Mouse (Mus musculus) testis, adult 2 months (tissue): Measurements from ENCODE around the gene Efhc1. TPM values are rescaled to one million over a fixed set of nuclear protein-coding genes. Genes with fewer than 3 reads are reported as not detected.
"Not testable (repeated sequence)": the region's sequence is repeated elsewhere in the genome, so short reads cannot be mapped to it uniquely, and the experiment has no call there.

Experiments
- H3K27ac ChIP-seq: fragments of 200-500 bp; 2 replicates; pipeline ENCODE4 v1.5.1; 2012; ENCODE audit warnings: low read depth, low read length; ENCODE audit not compliant: control insufficient read depth, insufficient read depth
- H3K27me3 ChIP-seq: fragments of 200-500 bp; 2 replicates; pipeline ENCODE4 v1.6.1; 2012; ENCODE audit warnings: mild to moderate bottlenecking, low read length, moderate library complexity; ENCODE audit not compliant: control insufficient read depth, insufficient read depth
- H3K36me3 ChIP-seq: fragments of 200-500 bp; 2 replicates; pipeline ENCODE4 v1.6.1; 2012; ENCODE audit warnings: mild to moderate bottlenecking, low read length; ENCODE audit not compliant: control insufficient read depth, insufficient read depth
- H3K4me1 ChIP-seq: fragments of 200-500 bp; 2 replicates; pipeline ENCODE4 v1.6.1; 2012; ENCODE audit warnings: low read length; ENCODE audit not compliant: control insufficient read depth, insufficient read depth
- H3K4me3 ChIP-seq: fragments of 200-500 bp; 2 replicates; pipeline ENCODE4 v1.5.1; 2012; ENCODE audit warnings: low read depth, mild to moderate bottlenecking, low read length, moderate library complexity, mixed read lengths; ENCODE audit not compliant: control insufficient read depth
- CTCF ChIP-seq: fragments of 200-500 bp; IDR thresholded peaks from 2 replicates; pipeline ENCODE4 v1.5.1; 2012; ENCODE audit warnings: low read depth, mild to moderate bottlenecking, inconsistent platforms, low read length, moderate library complexity; ENCODE audit not compliant: control insufficient read depth, insufficient read depth, insufficient replicate concordance
- POLR2A ChIP-seq: fragments of 200-500 bp; IDR thresholded peaks from 2 replicates; pipeline ENCODE4 v1.6.1; 2012; ENCODE audit warnings: low read depth, mild to moderate bottlenecking, inconsistent platforms, low read length, moderate library complexity; ENCODE audit not compliant: control insufficient read depth
- polyA plus RNA-seq: library from polyadenylated mRNA; depleted of rRNA; stranded (reverse); fragments of >200 nt; gene quantifications from 2 replicates; pipeline ENCODE4 v1.2.3, GENCODE M21; 2012

The Efhc1 gene
- polyA plus RNA-seq, 1 experiment: 451 TPM

DNA sequence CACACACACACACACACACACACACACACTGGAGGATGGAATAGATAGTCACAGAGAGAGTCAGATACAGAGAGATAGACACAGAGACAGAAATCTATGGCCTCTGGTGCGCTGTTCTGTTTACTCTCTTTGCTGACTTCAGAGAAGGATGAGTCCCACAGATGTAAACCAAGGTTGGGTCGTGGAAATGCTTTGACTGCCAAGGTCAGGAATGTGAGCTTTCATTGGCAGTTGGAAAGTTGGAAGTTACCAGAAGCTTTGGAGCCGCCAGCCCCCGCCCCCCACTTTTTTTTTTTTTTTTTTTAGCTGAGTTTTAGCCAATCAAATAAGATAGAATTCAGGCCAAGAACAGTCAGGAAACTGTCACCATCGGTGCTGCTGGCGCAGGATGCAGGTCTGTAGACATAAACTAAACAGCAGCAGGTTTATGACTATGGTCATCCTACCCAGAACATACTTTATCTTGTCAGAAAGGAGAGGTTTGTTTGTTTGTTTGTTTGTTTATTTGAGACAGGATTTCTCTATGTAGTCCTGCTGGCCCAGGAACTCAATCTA, 33.9 kb upstream of the Efhc1 start:
- Histone ChIP-seq H3K4me1 (peaks cover 17% of the 10 kb centered on the region), H3K4me3 (peak overlapping the region; percentile 80), H3K27ac (peak overlapping the region; percentile 91), H3K36me3 (no peaks in the 10 kb centered on the region), H3K27me3 (no peaks in the 10 kb centered on the region)
- peak; percentile 18; the same call in 1 of the 2 replicates for TF ChIP-seq POLR2A
- no peak for TF ChIP-seq CTCF

DNA sequence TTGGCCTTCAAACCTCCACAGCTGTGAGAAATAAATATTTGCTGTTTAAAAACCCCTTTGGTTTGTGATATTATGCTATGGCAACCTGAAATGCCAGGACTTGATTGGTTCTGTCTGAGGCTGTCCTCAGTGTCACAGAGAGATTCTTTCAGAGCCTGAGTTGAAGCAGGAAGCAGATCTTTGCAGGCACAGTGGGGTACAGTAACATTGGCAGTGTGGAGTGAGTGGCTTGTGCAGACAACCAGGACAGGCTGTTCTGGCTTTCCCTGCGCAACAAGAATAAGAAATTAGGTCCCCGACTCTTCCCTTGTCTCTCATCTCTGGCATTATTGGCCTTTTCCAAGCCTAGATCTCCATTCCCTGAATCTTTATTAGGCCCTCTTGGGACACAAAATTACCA, 31.7 kb upstream of the Efhc1 start:
- peak overlapping the region; percentile 27; the same call in 1 of the 2 replicates for H3K4me3 ChIP-seq
- no peaks in the 10 kb centered on the region for H3K27me3 ChIP-seq
- H3K36me3 ChIP-seq: no peaks in the 10 kb centered on the region
- H3K27ac ChIP-seq: no peak overlapping the region
- TF ChIP-seq CTCF: no peak
- H3K4me1 ChIP-seq: peaks cover 14% of the 10 kb centered on the region

DNA sequence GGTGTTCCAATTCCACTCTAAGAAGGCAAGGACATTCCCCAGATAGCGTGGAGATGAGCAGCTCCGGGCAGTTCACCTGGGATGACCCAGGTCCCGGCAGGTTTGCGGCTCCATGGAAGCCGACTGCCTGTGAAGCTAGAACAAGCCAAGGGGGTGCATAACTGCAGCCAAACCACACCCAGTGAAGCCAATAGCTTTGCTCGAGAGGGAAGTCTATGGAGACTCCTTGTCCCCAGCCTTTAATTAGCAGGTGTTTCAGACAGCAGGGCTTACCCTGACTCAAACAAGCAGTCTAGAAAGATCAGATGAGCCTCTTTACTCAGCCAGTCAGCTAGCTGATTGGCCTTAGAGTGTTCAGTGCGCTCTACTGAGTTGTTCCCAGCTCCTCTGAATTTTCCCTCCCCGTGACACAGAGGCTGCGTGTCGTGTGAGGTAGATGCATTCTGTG, 30.3 kb upstream of the Efhc1 start:
- H3K27ac ChIP-seq: no peak overlapping the region
- H3K4me3 ChIP-seq: no peak overlapping the region

DNA sequence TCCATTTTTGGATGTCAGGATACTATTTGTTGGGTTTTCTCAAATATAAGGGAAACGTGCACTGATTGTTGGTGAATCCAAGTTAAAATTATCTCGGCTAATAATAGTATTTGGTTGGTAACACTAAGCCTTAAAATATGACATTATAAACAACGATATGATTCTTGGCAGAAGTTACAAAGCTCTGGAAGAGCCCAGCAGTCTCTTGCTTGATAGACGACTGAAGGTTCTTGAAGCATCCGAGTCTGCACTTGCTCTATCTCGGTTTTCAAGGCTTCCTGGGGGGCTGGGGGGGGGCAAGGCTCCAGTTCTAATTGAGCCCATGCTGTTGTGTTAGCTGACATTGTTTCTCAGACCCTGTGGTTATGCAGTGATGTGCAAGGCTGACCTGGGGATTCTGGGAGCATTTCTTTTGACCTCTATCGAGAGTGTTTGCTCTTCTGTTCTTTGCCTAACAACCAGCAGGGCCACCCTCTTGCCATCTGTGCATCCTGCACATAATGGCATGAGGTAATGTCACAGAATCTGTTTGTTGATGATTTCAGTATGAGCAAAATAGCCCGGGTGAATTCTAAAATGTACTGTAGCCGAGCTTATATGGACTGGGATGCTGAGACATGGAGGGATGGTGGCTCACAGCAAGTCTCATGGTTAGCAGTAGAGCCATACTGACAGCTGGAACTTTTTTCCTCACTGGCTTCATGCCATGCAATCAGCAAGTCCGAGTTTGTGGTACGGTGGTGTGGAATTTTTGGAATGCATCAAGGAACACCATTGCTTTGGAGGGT, 28.6 kb upstream of the Efhc1 start:
- no peak for TF ChIP-seq POLR2A
- TF ChIP-seq CTCF: no peak

More for the DNA sequence above, 30.3 kb upstream of the Efhc1 start:
- H3K36me3 ChIP-seq: no peaks in the 10 kb centered on the region
- no peaks in the 10 kb centered on the region for H3K27me3 ChIP-seq
- TF ChIP-seq CTCF (no peak), POLR2A (no peak)
- H3K4me1 ChIP-seq: peaks cover 8% of the 10 kb centered on the region

DNA sequence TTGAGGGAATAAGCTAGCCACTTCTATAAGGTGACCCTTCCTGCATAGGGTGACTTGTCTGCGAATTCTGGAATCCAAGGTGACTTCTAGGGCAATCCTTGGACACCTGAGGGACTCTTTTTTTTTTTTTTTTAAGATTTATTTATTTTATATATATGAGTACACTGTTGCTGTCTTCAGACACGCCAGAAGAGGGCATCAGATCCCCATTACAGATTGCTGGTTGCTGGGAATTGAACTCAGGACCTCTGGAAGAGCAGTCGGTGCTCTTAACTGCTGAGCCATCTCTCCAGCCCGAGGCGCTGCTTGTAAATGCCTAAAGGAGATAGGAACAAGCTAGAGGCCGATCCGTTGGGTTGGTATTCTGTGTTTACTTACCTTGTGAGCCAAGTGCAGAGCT, 26.1 kb upstream of the Efhc1 start:
- not testable (repeated sequence) for H3K4me1 ChIP-seq, H3K36me3 ChIP-seq, H3K27ac ChIP-seq, H3K27me3 ChIP-seq, H3K4me3 ChIP-seq

More for the DNA sequence above, 28.6 kb upstream of the Efhc1 start:
- Histone ChIP-seq H3K27me3 (no peaks in the 10 kb centered on the region), H3K36me3 (no peaks in the 10 kb centered on the region), H3K4me3 (no peak overlapping the region), H3K27ac (peak overlapping the region; percentile 12; the same call in 1 of the 2 replicates), H3K4me1 (peaks cover 8% of the 10 kb centered on the region)

DNA sequence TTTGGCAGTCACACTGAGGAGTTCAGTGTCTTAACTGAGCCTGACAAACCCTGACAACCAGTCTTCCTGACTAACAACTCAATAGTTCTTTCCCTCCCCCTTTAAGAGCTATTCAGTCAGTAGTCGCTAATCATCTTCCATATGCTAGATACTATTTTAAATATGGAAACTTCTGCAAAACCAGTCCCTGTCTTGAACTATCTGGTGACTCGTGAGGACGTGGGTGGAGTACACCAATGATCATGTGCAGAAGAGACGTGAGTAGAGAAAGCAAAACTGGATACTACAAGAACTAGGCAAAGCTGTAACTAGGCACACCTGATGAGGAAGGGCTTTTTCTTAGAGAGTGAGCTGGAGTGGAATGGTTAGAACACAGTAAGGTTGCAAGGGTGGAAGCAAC, 25.5 kb upstream of the Efhc1 start:
- no peaks in the 10 kb centered on the region for H3K27me3 ChIP-seq
- no peak for TF ChIP-seq POLR2A
- TF ChIP-seq CTCF: no peak
- H3K36me3 ChIP-seq: no peaks in the 10 kb centered on the region
- no peak overlapping the region for H3K4me3 ChIP-seq
- H3K4me1 ChIP-seq: peaks cover 5% of the 10 kb centered on the region; the same call in 1 of the 2 replicates
- no peak overlapping the region for H3K27ac ChIP-seq

DNA sequence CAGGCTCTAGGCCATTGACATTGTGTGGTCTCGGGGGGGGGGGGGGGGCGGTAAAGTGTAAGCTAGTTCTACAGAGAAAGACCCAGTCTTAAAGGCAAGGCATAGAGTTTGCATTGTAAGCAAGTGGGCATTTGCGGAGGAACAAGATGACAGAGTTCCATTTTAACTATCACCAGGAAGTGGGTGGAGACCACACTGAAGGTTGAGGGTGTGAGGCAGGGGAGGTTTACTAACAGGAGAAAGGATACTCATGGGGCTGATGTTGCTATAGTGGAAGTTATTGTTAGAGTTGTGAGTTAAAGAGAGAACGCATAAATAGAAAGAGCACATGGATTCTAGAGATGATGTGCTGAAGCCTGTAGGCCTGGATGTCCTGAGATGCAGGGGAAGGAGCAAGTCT, 25.1 kb upstream of the Efhc1 start:
- TF ChIP-seq POLR2A (no peak), CTCF (no peak)
- no peak overlapping the region for H3K4me3 ChIP-seq
- peaks cover 3% of the 10 kb centered on the region; the same call in 1 of the 2 replicates for H3K4me1 ChIP-seq
- no peak overlapping the region for H3K27ac ChIP-seq
- no peaks in the 10 kb centered on the region for H3K36me3 ChIP-seq
- no peaks in the 10 kb centered on the region for H3K27me3 ChIP-seq

DNA sequence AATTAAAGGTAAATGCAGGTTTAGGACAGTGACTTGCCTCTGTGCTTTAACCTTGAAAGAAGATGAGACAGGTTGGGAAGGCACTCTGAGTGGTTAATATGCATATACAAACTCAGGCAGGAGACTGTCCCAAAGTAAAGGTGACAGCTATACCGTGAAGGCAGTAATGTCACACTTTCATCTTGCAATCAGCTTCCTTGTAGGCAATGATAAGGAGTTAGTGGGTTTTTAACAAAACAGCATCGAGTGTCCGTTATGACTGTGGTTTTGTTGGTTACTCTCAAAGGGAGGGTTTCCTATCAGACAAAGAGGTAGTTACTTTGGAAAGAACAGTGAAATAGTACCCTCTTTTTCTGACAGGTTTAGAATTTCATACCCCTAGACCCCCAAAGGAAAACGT, 22.9 kb upstream of the Efhc1 start:
- no peaks in the 10 kb centered on the region for H3K36me3 ChIP-seq
- H3K4me1 ChIP-seq: no peaks in the 10 kb centered on the region
- no peak overlapping the region for H3K4me3 ChIP-seq
- H3K27ac ChIP-seq: no peak overlapping the region
- TF ChIP-seq POLR2A: no peak
- TF ChIP-seq CTCF: no peak
- no peaks in the 10 kb centered on the region for H3K27me3 ChIP-seq
